Mouse (Mus musculus): ENCODE data around the gene Tas1r1.

GRCm38 (mm10) chr4:151980699-151981098, 57.7 kb downstream of the Tas1r1 start:
- no peak for TF ChIP-seq GATA1 (IDR thresholded peaks at IDR 0.05; ENCODE audit: low read length)
- no peak for TF ChIP-seq TAL1 (IDR thresholded peaks at IDR 0.05; ENCODE audit: low read length)

Data from erythroblast, embryonic 14.5 days (primary cell).